Mouse (Mus musculus) right cerebral cortex, adult 18-20 months (tissue): ENCODE data around the gene Retreg1.

Experiments
- DNase-seq: peaks from one replicate; pipeline ENCODE4 v3.0.0; 2022; ENCODE audit warnings: mixed read lengths

The Retreg1 gene

GRCm38 (mm10) chr15:25884416-25884958 is 41.5 kb downstream of the Retreg1 start:
- DNase-seq: no peak

DNA sequence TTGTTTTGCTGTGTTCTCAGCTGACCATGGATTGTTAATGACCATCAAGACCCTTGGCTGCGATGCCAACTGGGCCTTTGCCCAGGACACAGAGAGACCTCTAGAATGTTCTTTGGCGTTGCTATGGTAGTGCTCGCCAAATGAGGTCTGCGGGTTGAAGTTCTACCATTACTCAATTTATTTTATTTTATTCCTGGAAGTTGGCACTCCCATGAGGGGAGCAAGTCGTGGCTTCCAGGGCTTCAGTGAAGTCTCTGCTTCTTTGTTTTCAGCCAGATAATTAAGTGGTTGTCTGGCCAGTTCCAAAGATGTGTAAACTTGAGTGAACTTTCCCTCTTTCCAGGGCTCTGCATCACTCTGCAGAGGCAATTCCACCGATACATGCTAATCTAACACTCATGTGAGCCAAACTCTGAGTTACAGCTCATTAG is 43.6 kb downstream of the Retreg1 start:
- DNase-seq: peak; percentile 66

GRCm38 (mm10) chr15:25889927-25890326 is 46.9 kb downstream of the Retreg1 start:
- DNase-seq: no peak

- DNase-seq: no peak
Observed at GRCm38 (mm10) chr15:25891556-25891955, 48.6 kb downstream of the Retreg1 start.

- no peak for DNase-seq
Observed at GRCm38 (mm10) chr15:25893327-25893726, 50.3 kb downstream of the Retreg1 start.

- no peak for DNase-seq
Observed at GRCm38 (mm10) chr15:25896783-25897182, 53.8 kb downstream of the Retreg1 start.

- DNase-seq: no peak
Observed at GRCm38 (mm10) chr15:25897617-25898016, 54.6 kb downstream of the Retreg1 start.

- DNase-seq: peak; percentile 49
Observed at GRCm38 (mm10) chr15:25899021-25899420, 56.0 kb downstream of the Retreg1 start.

- peak; percentile 55 for DNase-seq
Observed at GRCm38 (mm10) chr15:25900540-25900939, 57.6 kb downstream of the Retreg1 start.

- no peak for DNase-seq
Observed at GRCm38 (mm10) chr15:25902931-25903615, 60.1 kb downstream of the Retreg1 start.

DNA sequence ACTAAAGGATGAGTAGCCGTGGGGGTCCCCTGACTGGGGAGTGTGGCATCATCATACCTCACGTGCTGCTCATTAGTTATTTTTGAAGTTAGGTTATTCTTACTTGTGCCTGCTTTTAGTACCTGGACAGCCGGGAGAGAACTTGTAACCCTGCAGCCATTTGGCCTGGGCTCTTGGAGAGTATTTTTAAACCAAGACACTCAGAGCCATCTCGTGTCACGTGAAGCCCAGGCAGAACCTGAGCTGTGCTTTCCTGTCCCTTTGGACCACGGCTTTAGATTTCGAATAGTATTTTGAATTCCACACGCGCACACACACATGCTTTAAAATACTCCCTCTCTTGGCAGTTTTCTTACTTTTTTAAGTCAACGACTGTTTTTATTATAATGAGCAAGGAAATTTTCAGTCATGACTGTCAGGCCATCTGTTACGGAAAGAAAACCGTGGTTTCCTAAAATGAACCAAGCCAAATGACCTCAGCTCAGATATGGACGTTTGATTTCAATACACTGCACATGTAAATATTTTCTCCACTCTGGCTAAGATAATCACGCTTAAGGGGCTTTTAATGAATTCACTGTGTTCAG is 61.5 kb downstream of the Retreg1 start:
- no peak for DNase-seq

- no peak for DNase-seq
Observed at GRCm38 (mm10) chr15:25909783-25910494, 67.0 kb downstream of the Retreg1 start.

GRCm38 (mm10) chr15:25910495-25910865 is 67.5 kb downstream of the Retreg1 start:
- no peak for DNase-seq

GRCm38 (mm10) chr15:25910924-25911323 is 67.9 kb downstream of the Retreg1 start:
- DNase-seq: no peak

GRCm38 (mm10) chr15:25912911-25913310 is 69.9 kb downstream of the Retreg1 start:
- DNase-seq: no peak

- no peak for DNase-seq
Observed at GRCm38 (mm10) chr15:25913659-25914058, 70.7 kb downstream of the Retreg1 start.

DNA sequence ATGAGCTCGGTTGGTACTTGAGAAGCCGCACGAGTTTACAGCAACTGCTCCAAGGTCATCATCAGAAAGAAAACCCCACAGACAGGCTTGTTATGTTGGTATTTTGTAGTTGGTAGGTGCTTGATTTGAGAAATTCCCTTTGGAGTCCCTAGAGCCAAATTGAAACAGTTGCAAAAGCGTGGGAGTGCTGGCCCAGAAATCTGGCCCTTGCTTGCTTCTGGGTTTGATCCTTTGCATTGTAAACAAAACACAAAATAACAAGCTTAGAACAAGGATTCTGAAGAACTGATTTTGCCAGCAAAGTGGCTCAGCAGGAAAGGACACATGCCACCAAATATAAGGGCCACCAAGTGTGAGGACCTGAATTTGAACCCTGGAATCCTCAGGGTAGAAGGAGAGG is 71.2 kb downstream of the Retreg1 start:
- no peak for DNase-seq

DNA sequence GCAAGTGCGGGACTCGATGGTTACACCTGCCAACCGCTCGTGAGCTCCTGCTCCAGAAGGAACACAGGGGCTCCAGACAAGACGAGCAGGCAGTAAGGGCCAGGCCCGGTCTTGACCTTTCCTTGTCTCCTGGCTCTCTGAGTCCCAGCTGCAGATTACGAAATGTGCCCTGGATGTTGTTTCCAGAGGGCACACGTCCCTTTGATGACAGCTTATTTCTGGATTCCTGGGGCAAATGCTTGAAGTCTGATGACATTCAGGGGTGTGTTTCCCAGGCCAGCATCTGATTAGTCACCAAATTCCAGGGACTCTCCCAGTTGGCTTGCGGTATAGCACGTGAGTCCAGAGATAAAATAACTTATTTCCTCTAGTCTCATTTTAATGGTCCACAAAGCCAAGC is 72.0 kb downstream of the Retreg1 start:
- no peak for DNase-seq

- DNase-seq: no peak
Observed at GRCm38 (mm10) chr15:25915574-25916205, 72.7 kb downstream of the Retreg1 start.

DNA sequence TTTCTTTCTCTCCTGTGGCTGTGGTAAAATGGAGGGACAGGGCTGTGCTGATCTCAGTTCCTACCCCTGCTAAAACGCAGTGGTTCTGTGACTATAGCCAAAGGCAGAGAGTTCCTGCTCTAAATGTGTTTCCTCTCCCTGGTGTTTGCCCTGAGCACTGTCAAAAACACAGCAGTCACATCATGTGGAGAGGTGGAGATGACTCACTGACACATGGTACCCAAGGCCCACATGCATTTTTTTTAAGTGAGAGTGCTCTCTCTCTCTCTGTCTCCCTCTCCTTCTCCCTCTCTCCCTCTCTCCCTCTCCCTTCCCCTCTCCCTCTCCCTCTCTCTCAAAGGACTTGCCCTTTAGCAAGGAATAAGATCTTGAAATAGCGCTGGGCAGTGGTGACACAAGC is 73.3 kb downstream of the Retreg1 start:
- DNase-seq: no peak

GRCm38 (mm10) chr15:25918641-25919040 is 75.7 kb downstream of the Retreg1 start:
- DNase-seq: no peak

DNA sequence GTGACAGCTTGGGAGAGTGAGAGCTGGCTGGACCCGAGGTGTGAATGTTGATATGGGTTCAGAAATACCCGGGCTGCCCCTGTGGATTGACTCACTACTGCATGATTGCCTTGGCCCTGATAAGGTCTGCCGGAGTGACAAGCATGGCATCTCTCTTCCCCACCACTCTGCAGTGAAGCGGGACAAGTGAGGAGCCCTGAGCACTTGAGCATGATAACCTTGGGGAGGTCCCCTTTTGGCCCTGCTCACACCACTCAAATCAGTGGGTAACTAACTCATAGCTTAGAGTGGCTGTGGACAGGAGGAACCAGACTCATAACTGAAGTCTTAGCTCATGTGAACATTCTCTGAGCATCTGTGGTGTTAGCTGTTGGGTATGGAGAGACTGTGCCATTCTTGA is 77.0 kb downstream of the Retreg1 start:
- DNase-seq: no peak

GRCm38 (mm10) chr15:25920886-25921285 is 77.9 kb downstream of the Retreg1 start:
- no peak for DNase-seq
